Mouse (Mus musculus): ENCODE data around the gene Adgrg3.
"Not testable (repeated sequence)": the region's sequence is repeated elsewhere in the genome, so short reads cannot be mapped to it uniquely, and the experiment has no call there.

Adgrg3 gene

GRCm38 (mm10) chr8:95028391-95028790 lies 10.9 kb downstream of the Adgrg3 start:
- DNase-seq = not testable (repeated sequence)

- DNase-seq = peak; percentile 51
Measured at GRCm38 (mm10) chr8:95037106-95037925, 19.8 kb downstream of the Adgrg3 start.

- DNase-seq = peak; percentile 63
Measured at GRCm38 (mm10) chr8:95041883-95042784, 24.6 kb downstream of the Adgrg3 start.

- DNase-seq = no peak
Measured at GRCm38 (mm10) chr8:95044811-95045210, 27.3 kb downstream of the Adgrg3 start.

- no peak for DNase-seq
Measured at GRCm38 (mm10) chr8:95046982-95047381, 29.5 kb downstream of the Adgrg3 start.

- no peak for DNase-seq
Measured at GRCm38 (mm10) chr8:95047884-95048680, 30.6 kb downstream of the Adgrg3 start.

- DNase-seq = no peak
Measured at GRCm38 (mm10) chr8:95049636-95050035, 32.1 kb downstream of the Adgrg3 start.

- no peak for DNase-seq
Measured at GRCm38 (mm10) chr8:95054438-95054837, 36.9 kb downstream of the Adgrg3 start.

GRCm38 (mm10) chr8:95054927-95055510 lies 37.5 kb downstream of the Adgrg3 start, which contains the start of gene Drc7:
Gene Drc7, plus strand, starts transcription at chr8:95055103.
- DNase-seq = no peak

GRCm38 (mm10) chr8:95056414-95056813 lies 38.9 kb downstream of the Adgrg3 start:
- DNase-seq = no peak

- DNase-seq = no peak
Measured at GRCm38 (mm10) chr8:95058661-95059060, 41.2 kb downstream of the Adgrg3 start.

GRCm38 (mm10) chr8:95059812-95060533 lies 42.5 kb downstream of the Adgrg3 start:
- peak; percentile 26 for DNase-seq

GRCm38 (mm10) chr8:95064531-95064930 lies 47.0 kb downstream of the Adgrg3 start:
- DNase-seq = no peak

GRCm38 (mm10) chr8:95067582-95067981 lies 50.1 kb downstream of the Adgrg3 start:
- peak; percentile 64 for DNase-seq

GRCm38 (mm10) chr8:95075504-95075903 lies 58.0 kb downstream of the Adgrg3 start:
- DNase-seq = no peak

GRCm38 (mm10) chr8:95076151-95076550 lies 58.7 kb downstream of the Adgrg3 start:
- DNase-seq = no peak

GRCm38 (mm10) chr8:95078055-95078454 lies 60.6 kb downstream of the Adgrg3 start:
- no peak for DNase-seq

- DNase-seq = no peak
Measured at GRCm38 (mm10) chr8:95079305-95079704, 61.8 kb downstream of the Adgrg3 start.

GRCm38 (mm10) chr8:95080381-95081341 lies 63.2 kb downstream of the Adgrg3 start, which contains the start of gene Katnb1:
Gene Katnb1, plus strand, starts transcription at chr8:95081186.
- DNase-seq = peak; percentile 99

GRCm38 (mm10) chr8:95081650-95082049 lies 64.2 kb downstream of the Adgrg3 start:
- no peak for DNase-seq
